Mouse (Mus musculus): ENCODE measurements around the gene Bzw1. TPM values are rescaled to one million over a fixed set of nuclear protein-coding genes. Genes with fewer than 3 reads are reported as not detected.
A peak's percentile ranks its signal among the peaks of the same experiment; 100 is the strongest.

The Bzw1 gene
- total RNA-seq, 2 experiments from 2014 or later = 108 to 111 TPM

- no peak for DNase-seq (ENCODE audit: low spot score in 2 of 2)
- H3K27ac ChIP-seq = no peak overlapping the region
- TF ChIP-seq CTCF (conservative IDR thresholded peaks at IDR 0.05) = no peak
- H3K4me3 ChIP-seq = no peak overlapping the region
Observed at GRCm38 (mm10) chr1:58375574-58376147, 17.0 kb upstream of the Bzw1 start.

DNA sequence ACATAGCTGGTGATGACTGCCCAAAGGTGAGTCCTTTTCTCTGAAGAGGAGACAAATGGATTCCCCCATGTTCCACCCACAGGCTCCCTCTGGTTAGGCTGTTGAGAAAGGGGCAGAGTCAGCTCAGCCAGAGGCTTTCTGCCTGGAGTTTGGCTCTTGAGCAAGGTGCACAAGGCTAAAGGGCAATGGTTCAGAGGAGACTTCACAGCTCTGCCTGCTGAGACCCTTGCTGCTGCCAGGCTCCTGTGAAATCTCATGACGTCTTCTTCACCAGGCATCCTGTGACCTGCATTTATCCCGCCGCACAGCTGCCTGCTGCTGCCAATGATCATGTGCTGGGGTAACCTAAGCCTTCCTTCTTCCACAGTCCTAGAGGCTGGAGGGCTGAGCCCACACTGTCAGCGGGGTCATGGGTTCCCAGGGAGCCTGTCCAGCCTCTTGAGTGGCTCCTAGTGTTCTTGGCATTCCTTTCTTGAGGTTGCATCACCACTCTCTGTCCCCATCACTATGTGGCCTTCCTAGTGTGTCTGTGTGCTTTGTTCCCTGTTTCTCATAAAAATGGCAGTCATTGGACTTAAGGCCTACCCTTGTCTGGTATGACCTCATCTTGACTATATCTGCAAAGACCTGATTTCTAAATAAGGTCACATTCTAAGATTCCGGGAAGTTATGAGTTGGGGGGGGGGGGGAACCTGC is 10.0 kb upstream of the Bzw1 start:
- no peak for TF ChIP-seq CTCF (conservative IDR thresholded peaks at IDR 0.05)
- Histone ChIP-seq H3K27ac (no peak overlapping the region), H3K4me3 (no peak overlapping the region)
- DNase-seq (ENCODE audit: low spot score in 2 of 2) = no peak

GRCm38 (mm10) chr1:58391421-58392267 is 1.1 kb upstream of the Bzw1 start:
- DNase-seq (ENCODE audit: low spot score in 2 of 2) = no peak
- H3K27ac ChIP-seq = peak overlapping the region; percentile 100; the same call in 1 of the 2 replicates
- TF ChIP-seq CTCF (conservative IDR thresholded peaks at IDR 0.05) = no peak
- H3K4me3 ChIP-seq = peak overlapping the region; percentile 79

GRCm38 (mm10) chr1:58392268-58392651 is 438 bp upstream of the Bzw1 start:
- peak overlapping the region; percentile 100 for H3K27ac ChIP-seq
- DNase-seq (ENCODE audit: low spot score in 2 of 2) = peak in 1 of 2 experiments; percentile 8
- TF ChIP-seq CTCF (conservative IDR thresholded peaks at IDR 0.05) = no peak
- H3K4me3 ChIP-seq = peak overlapping the region; percentile 79

DNA sequence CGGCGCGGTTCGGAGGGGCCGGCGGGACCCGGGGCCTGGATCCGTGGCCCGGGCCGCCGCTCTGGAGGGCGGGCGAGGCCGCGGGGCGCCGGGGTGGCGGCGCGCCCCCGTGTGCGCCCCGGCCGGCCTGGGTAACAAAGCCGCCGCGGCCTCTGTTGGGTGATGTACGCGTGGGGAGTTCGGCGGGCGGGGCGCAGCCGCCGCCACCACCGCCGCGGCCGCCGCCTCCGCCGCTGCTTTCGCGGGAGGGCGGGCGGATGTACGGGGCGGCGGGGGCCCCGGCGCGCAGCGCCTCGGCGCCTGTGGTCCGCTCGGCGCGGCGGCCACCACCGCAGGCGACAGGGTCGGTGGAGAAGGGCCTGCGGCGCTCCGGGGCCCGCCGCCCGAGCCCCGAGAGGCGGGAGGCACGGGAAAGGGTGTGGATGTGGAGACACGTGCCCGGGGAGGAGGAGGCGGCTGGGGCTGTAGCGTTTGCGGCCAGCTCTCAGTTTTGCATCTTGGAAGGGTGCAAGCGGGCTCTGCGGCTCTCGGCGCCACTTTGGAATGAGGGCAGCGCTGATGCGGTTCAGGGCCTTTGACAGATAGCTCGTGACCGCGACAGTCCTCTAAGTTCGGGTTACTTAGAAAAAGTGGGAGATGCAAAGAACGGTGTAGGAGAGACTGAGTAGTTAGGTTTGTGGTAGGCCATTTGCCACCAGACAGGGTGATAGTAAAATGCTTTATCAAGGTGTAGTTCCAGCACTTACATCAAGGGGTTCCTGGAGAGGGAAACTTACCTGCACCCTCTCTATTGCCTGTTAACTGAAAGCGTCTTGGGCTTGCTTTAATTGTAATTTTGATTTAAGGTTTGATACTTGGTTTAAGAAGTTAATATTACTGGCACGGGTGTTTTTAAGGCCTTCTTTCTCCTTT is 842 bp downstream of the Bzw1 start:
- TF ChIP-seq CTCF (conservative IDR thresholded peaks at IDR 0.05) = peak; percentile 43
- DNase-seq (ENCODE audit: low spot score in 2 of 2) = peak; percentile 13 to 38
- Histone ChIP-seq H3K4me3 (peak overlapping the region; percentile 79), H3K27ac (peak overlapping the region; percentile 100)

DNA sequence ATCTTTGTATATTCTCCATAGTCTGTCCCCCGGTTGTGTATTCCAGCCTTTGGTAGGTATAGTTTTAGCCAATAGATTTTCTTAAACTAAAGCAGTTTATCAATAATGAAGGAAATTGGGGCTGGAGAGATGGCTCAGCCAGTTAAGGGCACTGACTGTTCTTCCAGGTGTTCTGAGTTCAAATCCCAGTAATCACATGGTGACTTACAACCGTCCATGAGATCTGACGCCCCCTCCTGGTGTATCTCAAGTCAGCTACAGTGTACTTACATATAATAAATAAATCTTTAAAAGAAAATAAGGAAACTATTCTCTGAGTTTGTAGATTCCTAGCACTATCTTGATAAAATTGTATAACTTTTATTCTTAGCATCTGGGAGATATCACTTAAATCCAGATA is 2.6 kb downstream of the Bzw1 start:
- peak; percentile 21; the same call in 1 of the 2 replicates for TF ChIP-seq CTCF (conservative IDR thresholded peaks at IDR 0.05)
- DNase-seq (ENCODE audit: low spot score in 2 of 2) = no peak
- no peak overlapping the region for H3K4me3 ChIP-seq
- no peak overlapping the region for H3K27ac ChIP-seq

DNA sequence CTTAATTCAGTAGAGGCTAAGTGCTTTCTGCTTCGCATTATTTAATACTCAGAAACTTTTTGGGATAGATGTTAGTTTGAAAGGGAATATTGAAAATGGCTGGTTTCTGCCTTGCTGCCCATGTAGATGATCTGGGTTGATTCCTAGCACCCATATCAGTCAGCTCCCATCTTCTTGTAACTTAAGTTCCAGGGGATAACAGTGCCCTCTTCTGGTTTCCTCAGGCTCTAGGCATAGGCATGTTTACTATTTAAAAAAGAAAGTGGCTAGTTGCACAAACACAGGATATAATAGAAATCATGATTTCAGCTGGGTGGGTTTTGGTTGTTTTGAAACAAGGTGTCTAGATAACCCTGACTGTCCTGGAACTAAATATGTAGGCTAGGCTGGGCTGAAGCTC is 3.5 kb downstream of the Bzw1 start:
- no peak overlapping the region for H3K27ac ChIP-seq
- DNase-seq (ENCODE audit: low spot score in 2 of 2) = no peak
- no peak overlapping the region for H3K4me3 ChIP-seq
- peak; percentile 49 for TF ChIP-seq CTCF (conservative IDR thresholded peaks at IDR 0.05)

DNA sequence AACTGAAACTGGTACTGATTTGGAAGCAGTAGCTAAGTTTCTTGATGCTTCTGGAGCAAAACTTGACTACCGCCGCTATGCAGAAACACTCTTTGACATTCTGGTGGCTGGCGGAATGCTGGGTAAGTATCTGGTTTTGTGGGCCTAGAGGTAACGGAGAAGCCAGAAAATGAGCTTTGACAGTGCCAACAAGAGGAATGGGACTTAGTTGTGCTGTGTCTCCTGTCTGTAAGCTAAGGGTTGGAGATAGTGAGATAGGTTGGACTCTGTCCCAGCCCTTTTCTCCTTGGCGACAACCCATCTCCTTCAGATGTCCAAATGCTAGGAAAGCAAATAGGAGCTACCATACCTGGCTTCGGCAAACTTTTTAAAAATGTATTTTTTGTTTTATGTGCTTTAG is 5.0 kb downstream of the Bzw1 start:
- no peak for TF ChIP-seq CTCF (conservative IDR thresholded peaks at IDR 0.05)
- Histone ChIP-seq H3K27ac (no peak overlapping the region), H3K4me3 (no peak overlapping the region)
- DNase-seq (ENCODE audit: low spot score in 2 of 2) = no peak

DNA sequence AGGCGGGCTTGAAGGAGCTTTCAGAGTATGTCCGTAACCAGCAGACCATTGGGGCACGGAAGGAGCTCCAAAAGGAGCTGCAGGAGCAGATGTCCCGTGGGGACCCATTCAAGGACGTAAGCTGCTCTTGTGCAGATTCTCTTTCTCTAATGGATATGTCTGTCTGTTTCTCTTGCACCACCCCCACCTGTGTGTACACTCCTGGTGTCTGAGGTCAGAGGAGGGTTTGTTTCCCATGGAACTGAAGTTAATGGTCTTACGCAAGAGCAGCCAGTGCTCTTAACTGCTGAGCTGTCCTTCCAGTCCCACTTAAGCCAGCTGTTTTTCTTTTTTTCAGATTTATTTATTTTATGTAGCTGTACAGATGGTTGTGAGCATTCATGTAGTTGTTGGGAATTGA is 8.7 kb downstream of the Bzw1 start:
- no peak overlapping the region for H3K4me3 ChIP-seq
- TF ChIP-seq CTCF (conservative IDR thresholded peaks at IDR 0.05) = no peak
- no peak for DNase-seq (ENCODE audit: low spot score in 2 of 2)
- no peak overlapping the region for H3K27ac ChIP-seq

DNA sequence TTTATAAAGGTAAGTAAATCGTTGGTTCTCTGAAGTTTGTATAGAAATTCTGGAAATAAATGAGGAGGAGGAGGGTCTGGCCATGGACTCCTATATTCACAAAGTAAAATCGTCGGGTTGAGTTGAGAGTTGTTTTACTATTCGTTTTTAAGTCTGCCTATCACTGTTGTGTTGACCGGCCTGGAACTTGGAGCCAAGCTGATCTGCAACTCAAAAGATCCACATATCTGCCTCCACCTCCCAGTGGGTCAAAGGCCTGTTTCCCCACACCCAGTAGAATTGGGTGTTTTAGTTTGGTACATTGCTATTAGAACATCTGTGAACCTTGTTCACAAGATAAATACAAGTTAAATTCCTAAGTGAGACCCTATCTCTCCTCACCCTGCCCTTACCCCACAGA is 11.0 kb downstream of the Bzw1 start:
- H3K27ac ChIP-seq = no peak overlapping the region
- no peak for DNase-seq (ENCODE audit: low spot score in 2 of 2)

GRCm38 (mm10) chr1:58407321-58407720 is 14.6 kb downstream of the Bzw1 start:
- no peak overlapping the region for H3K4me3 ChIP-seq
- H3K27ac ChIP-seq = no peak overlapping the region
- no peak for DNase-seq (ENCODE audit: low spot score in 2 of 2)
- no peak for TF ChIP-seq CTCF (conservative IDR thresholded peaks at IDR 0.05)

More for the DNA sequence above, 11.0 kb downstream of the Bzw1 start:
- no peak for TF ChIP-seq CTCF (conservative IDR thresholded peaks at IDR 0.05)
- H3K4me3 ChIP-seq = no peak overlapping the region

DNA sequence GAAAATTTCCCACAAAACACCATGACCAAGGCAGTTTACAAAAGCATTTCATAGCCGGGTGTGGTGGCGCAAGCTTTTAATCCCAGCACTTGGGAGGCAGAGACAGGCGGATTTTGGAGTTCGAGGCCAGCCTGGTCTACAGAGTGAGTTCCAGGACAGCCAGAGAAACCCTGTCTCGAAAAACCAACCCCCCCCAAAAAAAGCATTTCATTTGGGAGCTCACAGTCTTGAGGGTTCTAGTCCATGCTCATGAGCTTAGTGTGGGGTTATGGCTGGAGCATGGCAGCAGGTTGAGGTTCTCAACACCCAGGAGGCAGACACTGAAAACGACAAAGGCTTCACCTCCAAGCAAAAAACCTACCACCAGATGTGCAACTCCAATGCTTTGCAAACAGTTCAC is 15.4 kb downstream of the Bzw1 start:
- TF ChIP-seq CTCF (conservative IDR thresholded peaks at IDR 0.05) = no peak
- no peak overlapping the region for H3K4me3 ChIP-seq
- DNase-seq (ENCODE audit: low spot score in 2 of 2) = no peak
- no peak overlapping the region for H3K27ac ChIP-seq

All from layer of hippocampus, adult 2 months (tissue).